Mouse (Mus musculus) frontal cortex, postnatal 14 days (tissue): ENCODE data around the gene Serpina3i.

Experiments
- DNase-seq, 2 experiments: peaks; one replicate each; pipeline ENCODE4 v3.0.0; 2022; ENCODE audit warnings: low spot score in 2 of 2

Gene Serpina3i

GRCm38 (mm10) chr12:104293963-104294362 is 31.0 kb downstream of the Serpina3i start:
- DNase-seq, result no peak

- no peak for DNase-seq
Observed at GRCm38 (mm10) chr12:104298049-104298448, 35.1 kb downstream of the Serpina3i start.

GRCm38 (mm10) chr12:104305991-104306390 is 43.1 kb downstream of the Serpina3i start:
- DNase-seq, result no peak

GRCm38 (mm10) chr12:104314253-104314652 is 51.3 kb downstream of the Serpina3i start, which contains the start of gene Serpina3j:
TSS of gene Serpina3j (plus strand) at chr12:104314553.
- DNase-seq, result no peak
